Mouse (Mus musculus) forebrain, embryonic 11.5 days (tissue): ENCODE measurements around the gene Ccdc57. TPM values are rescaled to one million over a fixed set of nuclear protein-coding genes. Genes with fewer than 3 reads are reported as not detected.

Experiments
- ATAC-seq: fragments of 200-750 bp; cut with Nextera tagmentation; replicated peaks from 2 replicates; pipeline ENCODE4 v1.8.0; 2017; ENCODE audit warnings: moderate TSS enrichment; ENCODE audit not compliant: low FRiP score
- DNase-seq: peaks from one replicate; pipeline ENCODE4 v3.0.0-alpha.2; 2017; ENCODE audit warnings: low spot score
- H3K27ac ChIP-seq: fragments of 300-500 bp; sonication (generic); 2 replicates; pipeline ENCODE4 v1.5.1; 2014; ENCODE audit warnings: low read depth, low read length
- H3K27me3 ChIP-seq: fragments of 300-500 bp; sonication (generic); 2 replicates; pipeline ENCODE4 v1.6.1; 2014; ENCODE audit warnings: mild to moderate bottlenecking, low read length, mixed read lengths; ENCODE audit not compliant: control insufficient read depth, insufficient read depth
- H3K36me3 ChIP-seq: fragments of 300-500 bp; sonication (generic); 2 replicates; pipeline ENCODE4 v1.6.1; 2014; ENCODE audit warnings: mild to moderate bottlenecking, low read length, moderate library complexity, mixed read lengths; ENCODE audit not compliant: control insufficient read depth, insufficient read depth
- H3K4me1 ChIP-seq: fragments of 300-500 bp; sonication (generic); replicated peaks from 2 replicates; pipeline ENCODE4 v1.6.1; 2014; ENCODE audit warnings: low read length, mixed read lengths; ENCODE audit not compliant: control insufficient read depth, insufficient read depth
- H3K4me2 ChIP-seq: fragments of 300-500 bp; sonication (generic); 2 replicates; pipeline ENCODE4 v1.6.1; 2014; ENCODE audit warnings: low read depth, mild to moderate bottlenecking, low read length, moderate library complexity, mixed read lengths; ENCODE audit not compliant: severe bottlenecking
- H3K4me3 ChIP-seq: fragments of 300-500 bp; sonication (generic); 2 replicates; pipeline ENCODE4 v1.5.1; 2014; ENCODE audit warnings: low read depth, low read length
- H3K9ac ChIP-seq: fragments of 300-500 bp; sonication (generic); 2 replicates; pipeline ENCODE4 v1.6.1; 2014; ENCODE audit warnings: low read length
- H3K9me3 ChIP-seq: fragments of 300-500 bp; sonication (generic); 2 replicates; pipeline ENCODE4 v1.6.1; 2016; ENCODE audit warnings: low read length, mixed read lengths; ENCODE audit not compliant: control insufficient read depth
- WGBS: fragments of 180-500 bp; shearing (Covaris S2); extraction: QIAGEN DNeasy Blood & Tissue Kit; methylation state at CpG from one replicate; pipeline ENCODE4 v1.1.7; 2014; 5-methylcytosine and 5-hydroxymethylcytosine counted together
- polyA plus RNA-seq: library from polyadenylated mRNA; unstranded; fragments of >200 nt; fragmentation: Nextera tagmentation; extraction: Ambion mirVana; gene quantifications from 2 replicates; pipeline ENCODE4 v1.2.1, GENCODE M21; 2014

The Ccdc57 gene
- polyA plus RNA-seq, 1 experiment from 2014 or later = 7.7 TPM

DNA sequence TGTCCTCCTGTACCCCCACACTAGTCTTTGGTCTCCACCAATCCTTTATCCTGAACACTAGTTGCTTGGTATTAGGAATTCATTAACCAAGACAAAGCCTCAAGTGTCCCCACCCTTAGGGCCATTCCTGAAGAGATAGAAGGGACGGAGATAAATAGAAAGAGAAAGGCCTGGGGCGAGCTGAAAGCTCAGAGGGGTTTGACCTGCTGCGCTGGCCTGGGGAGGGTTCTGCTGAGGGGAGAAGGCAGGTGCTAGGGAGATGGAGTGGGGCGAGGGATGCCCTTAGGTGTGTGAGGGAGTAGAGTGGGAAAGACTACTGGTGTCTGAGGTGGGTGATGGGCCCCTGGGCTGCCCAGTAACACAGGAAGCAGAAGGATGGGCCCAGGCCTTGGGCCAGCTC is 78.9 kb downstream of the Ccdc57 start:
- no peak for ATAC-seq
- DNase-seq = no peak
- no peak overlapping the region for H3K4me2 ChIP-seq
- no peak overlapping the region for H3K9ac ChIP-seq
- no peaks in the 10 kb centered on the region for H3K4me1 ChIP-seq
- H3K27me3 ChIP-seq = no peaks in the 10 kb centered on the region
- H3K27ac ChIP-seq = no peak overlapping the region
- H3K9me3 ChIP-seq = no peaks in the 10 kb centered on the region
- WGBS = 63% methylated on average over 4 of the region's 4 CpGs
- H3K4me3 ChIP-seq = no peak overlapping the region
- H3K36me3 ChIP-seq = no peaks in the 10 kb centered on the region; the same call in 1 of the 2 replicates

DNA sequence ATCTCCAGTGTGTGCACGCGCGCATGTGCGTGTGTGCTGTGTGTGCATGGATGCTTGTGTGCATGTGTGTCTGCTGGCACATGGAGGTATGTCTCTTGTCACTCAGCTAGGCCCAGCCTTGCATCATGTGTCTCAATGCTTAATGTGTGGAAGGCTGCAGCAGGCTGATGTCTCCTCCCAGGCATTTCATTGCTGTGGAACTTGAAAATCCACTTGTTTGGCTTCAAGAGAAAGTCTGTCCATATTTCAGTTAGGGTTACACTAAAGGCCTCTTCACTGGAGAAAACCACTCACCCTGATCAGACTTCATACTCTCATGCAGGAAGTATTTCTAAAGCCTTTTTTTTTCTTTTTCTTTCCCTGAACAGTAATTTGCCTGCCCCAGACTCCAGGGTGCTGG is 79.5 kb downstream of the Ccdc57 start:
- DNase-seq (no peak), ATAC-seq (no peak)
- no peaks in the 10 kb centered on the region; the same call in 1 of the 2 replicates for H3K36me3 ChIP-seq

DNA sequence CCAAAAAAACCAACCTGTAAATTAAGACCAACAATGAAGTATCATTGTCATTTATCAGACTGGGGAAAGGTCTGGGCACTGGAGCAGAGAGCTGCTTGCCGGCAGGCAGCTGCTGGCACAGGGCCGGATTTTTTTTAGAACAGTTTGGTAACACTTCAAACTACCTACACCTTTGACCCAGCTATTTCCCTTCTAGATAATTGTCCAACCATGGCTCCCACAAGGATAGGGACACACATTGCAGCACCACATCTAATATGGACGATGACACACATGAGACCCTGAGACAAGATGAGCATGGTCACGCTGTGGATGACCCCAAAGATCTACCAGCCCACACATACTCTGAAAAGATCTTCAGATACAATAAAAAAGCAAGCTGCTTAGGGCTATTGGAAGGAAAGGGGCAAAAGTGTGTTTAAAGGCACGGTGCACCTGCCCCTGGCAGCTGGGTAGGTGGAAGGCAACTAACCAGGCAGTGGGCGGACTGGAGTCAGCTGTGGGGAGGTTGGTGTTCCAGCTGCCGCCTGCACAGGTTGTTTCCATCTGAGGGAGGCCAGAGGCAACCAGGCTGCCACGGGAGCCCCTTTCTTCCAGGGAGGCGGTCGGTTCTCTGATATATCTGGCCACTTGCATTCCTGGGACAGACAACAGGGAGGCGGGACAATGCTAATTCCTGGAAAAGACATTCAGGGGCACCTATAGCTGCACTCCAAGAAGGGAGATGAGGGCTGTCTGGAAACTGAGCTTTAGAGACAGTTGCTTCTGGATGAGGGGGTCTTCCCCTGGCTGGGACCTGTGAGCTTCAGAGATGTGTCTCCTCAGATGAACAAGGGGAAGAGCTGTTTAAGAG is 80.4 kb downstream of the Ccdc57 start:
- 68% methylated on average over 11 of the region's 11 CpGs for WGBS
- no peak overlapping the region for H3K9ac ChIP-seq
- no peak for ATAC-seq
- H3K4me2 ChIP-seq = no peak overlapping the region
- DNase-seq = no peak
- H3K36me3 ChIP-seq = no peaks in the 10 kb centered on the region; the same call in 1 of the 2 replicates
- no peak overlapping the region for H3K27ac ChIP-seq
- no peaks in the 10 kb centered on the region for H3K4me1 ChIP-seq
- H3K9me3 ChIP-seq = no peaks in the 10 kb centered on the region
- H3K4me3 ChIP-seq = no peak overlapping the region
- H3K27me3 ChIP-seq = no peaks in the 10 kb centered on the region

More for the DNA sequence above, 79.5 kb downstream of the Ccdc57 start:
- Histone ChIP-seq H3K4me2 (no peak overlapping the region), H3K9ac (no peak overlapping the region), H3K4me1 (no peaks in the 10 kb centered on the region), H3K27ac (no peak overlapping the region), H3K27me3 (no peaks in the 10 kb centered on the region), H3K4me3 (no peak overlapping the region), H3K9me3 (no peaks in the 10 kb centered on the region)
- WGBS = 97% methylated on average over 4 of the region's 4 CpGs

DNA sequence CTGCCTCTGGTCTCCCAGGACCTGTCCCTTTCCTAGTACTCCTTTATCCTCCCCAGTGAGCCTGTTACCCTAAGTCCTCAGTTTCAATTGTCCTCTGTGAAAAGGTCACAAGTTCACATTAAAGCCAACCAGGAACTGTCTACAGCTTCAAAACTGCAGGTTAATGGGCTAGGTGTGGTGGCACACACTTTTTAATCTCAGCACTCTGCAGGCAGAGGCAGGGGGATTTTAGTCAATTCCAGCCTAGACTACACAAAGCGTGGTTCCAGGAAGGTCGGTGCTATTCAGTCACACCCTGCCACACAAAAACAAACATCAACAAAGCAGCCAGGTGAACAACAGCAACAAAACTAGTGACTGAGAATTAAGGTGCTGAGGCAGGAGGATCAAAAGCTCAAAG is 81.1 kb downstream of the Ccdc57 start:
- no peaks in the 10 kb centered on the region for H3K36me3 ChIP-seq
- no peak overlapping the region for H3K4me2 ChIP-seq
- H3K9me3 ChIP-seq = no peaks in the 10 kb centered on the region
- H3K9ac ChIP-seq = no peak overlapping the region
- no peak overlapping the region for H3K27ac ChIP-seq
- H3K27me3 ChIP-seq = no peaks in the 10 kb centered on the region
- DNase-seq (no peak), ATAC-seq (no peak)
- WGBS = 82% methylated on average over 2 of the region's 2 CpGs
- no peaks in the 10 kb centered on the region for H3K4me1 ChIP-seq
- no peak overlapping the region for H3K4me3 ChIP-seq

GRCm38 (mm10) chr11:120851132-120851531 is 81.5 kb downstream of the Ccdc57 start:
- no peak overlapping the region for H3K9ac ChIP-seq

GRCm38 (mm10) chr11:120850331-120851030 is 82.2 kb downstream of the Ccdc57 start:
- Histone ChIP-seq H3K4me2 (no peak overlapping the region), H3K4me3 (no peak overlapping the region), H3K4me1 (no peaks in the 10 kb centered on the region), H3K9me3 (no peaks in the 10 kb centered on the region), H3K27me3 (no peaks in the 10 kb centered on the region), H3K27ac (no peak overlapping the region), H3K36me3 (no peaks in the 10 kb centered on the region), H3K9ac (no peak overlapping the region)
- no peak for DNase-seq
- no peak for ATAC-seq
- WGBS = 67% methylated on average over 2 of the region's 2 CpGs

More at GRCm38 (mm10) chr11:120851132-120851531, 81.5 kb downstream of the Ccdc57 start:
- H3K27ac ChIP-seq = no peak overlapping the region
- no peaks in the 10 kb centered on the region for H3K27me3 ChIP-seq
- no peak overlapping the region for H3K4me2 ChIP-seq
- no peaks in the 10 kb centered on the region for H3K4me1 ChIP-seq
- H3K9me3 ChIP-seq = no peaks in the 10 kb centered on the region
- ATAC-seq = no peak
- 70% methylated on average over 1 of the region's 1 CpGs for WGBS
- no peaks in the 10 kb centered on the region for H3K36me3 ChIP-seq
- no peak for DNase-seq
- no peak overlapping the region for H3K4me3 ChIP-seq

DNA sequence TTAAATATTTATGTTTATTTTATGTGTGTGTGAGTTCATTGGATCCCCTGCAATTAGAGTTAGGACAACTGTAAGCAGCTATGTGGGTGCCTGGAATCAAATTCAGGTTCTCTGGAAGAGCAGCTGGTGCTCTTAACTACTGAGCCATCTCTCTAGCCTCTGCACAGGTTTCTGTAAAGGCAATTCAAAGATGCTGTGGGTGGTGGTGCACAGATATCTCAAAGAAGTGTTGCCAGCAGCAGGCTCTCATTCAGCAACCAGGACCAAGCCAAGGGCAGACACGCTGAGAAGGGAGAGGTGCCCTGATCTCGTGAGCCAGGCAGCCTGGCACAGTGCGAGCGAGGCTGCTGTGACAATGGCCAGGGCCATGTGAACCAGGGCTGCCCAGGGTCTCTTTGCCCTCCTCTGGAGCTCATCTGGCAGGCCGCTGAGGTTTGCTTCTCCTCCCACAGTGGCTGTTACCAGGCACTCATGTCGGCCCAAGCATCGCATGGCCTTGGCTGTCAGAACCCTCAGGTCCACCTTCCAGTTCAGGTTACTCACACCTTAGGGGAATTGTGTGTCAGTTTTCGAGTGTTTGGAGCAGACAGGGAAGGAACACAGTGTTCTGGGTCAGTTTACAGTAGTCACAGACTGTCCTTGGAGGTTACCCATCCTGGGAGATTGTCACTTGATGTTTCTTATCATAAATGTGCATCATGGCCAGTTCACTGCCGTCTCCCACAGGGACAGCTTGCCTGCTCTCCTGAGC is 85.8 kb downstream of the Ccdc57 start:
- Histone ChIP-seq H3K27ac (no peak overlapping the region), H3K27me3 (no peaks in the 10 kb centered on the region), H3K36me3 (no peaks in the 10 kb centered on the region), H3K9ac (no peak overlapping the region), H3K9me3 (no peaks in the 10 kb centered on the region), H3K4me3 (no peak overlapping the region), H3K4me2 (no peak overlapping the region), H3K4me1 (no peaks in the 10 kb centered on the region)
- WGBS = 92% methylated on average over 9 of the region's 9 CpGs
- ATAC-seq = no peak
- DNase-seq = no peak

- H3K27me3 ChIP-seq = no peaks in the 10 kb centered on the region
- no peaks in the 10 kb centered on the region for H3K36me3 ChIP-seq
Measured at GRCm38 (mm10) chr11:120844329-120844728, 88.3 kb downstream of the Ccdc57 start.

More at GRCm38 (mm10) chr11:120844329-120844728, 88.3 kb downstream of the Ccdc57 start:
- Histone ChIP-seq H3K9ac (no peak overlapping the region), H3K9me3 (no peaks in the 10 kb centered on the region), H3K4me1 (no peaks in the 10 kb centered on the region), H3K4me3 (no peak overlapping the region), H3K27ac (no peak overlapping the region), H3K4me2 (no peak overlapping the region)
- DNase-seq (no peak), ATAC-seq (no peak)
- WGBS = 91% methylated on average over 4 of the region's 4 CpGs
